Comparison of ENCODE assay signal across 10 mouse cellular contexts in genomic region chr2:174008350-174009218, GRCm38 (mm10).
DNase-seq lines count a peak whose midpoint lies in the region; ATAC-seq lines count a peak whose summit lies in the region.
"Had no signal": no experiment of that assay in that cellular context is flagged by ENCODE, and none has a peak within 500 bp of the region (broad histone marks: within the 10 kb centered on the region; RNA-seq: fewer than 3 reads in every experiment).

No protein-coding gene starts in this region.

- no peak overlapping the region for H3K4me3 ChIP-seq in heart, embryonic 11.5 days (ENCODE audit: low read depth, low read length)
- H3K4me3 ChIP-seq in embryonic facial prominence, embryonic 11.5 days (ENCODE audit: low read depth, low read length), result no peak overlapping the region
- H3K4me3 ChIP-seq in hindbrain, embryonic 13.5 days, result no peak overlapping the region
- H3K4me3 ChIP-seq in neural tube, embryonic 11.5 days (ENCODE audit: low read depth, low read length), result no peak overlapping the region

- H3K9ac ChIP-seq in heart, embryonic 11.5 days (ENCODE audit: low read depth, low read length), result no peak overlapping the region
- no peak overlapping the region for H3K9ac ChIP-seq in embryonic facial prominence, embryonic 11.5 days (replicated peaks; ENCODE audit: low read length)
- peak overlapping the region; percentile 25 for H3K9ac ChIP-seq in hindbrain, embryonic 13.5 days
- H3K9ac ChIP-seq in neural tube, embryonic 11.5 days (ENCODE audit: low read length), result peak overlapping the region; percentile 23; the same call in 1 of the 2 replicates
- H3K9ac ChIP-seq: liver, embryonic 14.5 days had no signal

- peaks cover 3% of the 10 kb centered on the region; the same call in 1 of the 2 replicates for H3K9me3 ChIP-seq in heart, embryonic 11.5 days (replicated peaks; ENCODE audit: control insufficient read depth, low read length)
- no peaks in the 10 kb centered on the region; the same call in 1 of the 2 replicates for H3K9me3 ChIP-seq in embryonic facial prominence, embryonic 11.5 days (replicated peaks; ENCODE audit: control insufficient read depth, low read length)
- peaks cover 9% of the 10 kb centered on the region; the same call in 1 of the 2 replicates for H3K9me3 ChIP-seq in hindbrain, embryonic 13.5 days
- no peaks in the 10 kb centered on the region for H3K9me3 ChIP-seq in neural tube, embryonic 11.5 days (ENCODE audit: control insufficient read depth, low read length)

- peaks cover 2% of the 10 kb centered on the region; the same call in 1 of the 2 replicates for H3K4me1 ChIP-seq in heart, embryonic 11.5 days (ENCODE audit: control insufficient read depth, insufficient read depth, low read length)
- H3K4me1 ChIP-seq in embryonic facial prominence, embryonic 11.5 days (ENCODE audit: control insufficient read depth, insufficient read depth, low read length), result no peaks in the 10 kb centered on the region
- peaks cover 16% of the 10 kb centered on the region for H3K4me1 ChIP-seq in hindbrain, embryonic 13.5 days (replicated peaks)
- peaks cover 20% of the 10 kb centered on the region for H3K4me1 ChIP-seq in neural tube, embryonic 11.5 days (ENCODE audit: control insufficient read depth, insufficient read depth, low read length)

- DNase-seq in heart, postnatal 14 days, result peak; percentile 21 to 32
- peak; percentile 63 for DNase-seq in embryonic facial prominence, embryonic 11.5 days (ENCODE audit: low spot score)
- DNase-seq in neural tube, embryonic 11.5 days (ENCODE audit: low spot score), result peak; percentile 69
- no peak for DNase-seq in left cerebral cortex, adult 9 months (ENCODE audit: low spot score in 2 of 2)
- DNase-seq in thymus, postnatal 4 days, result no peak
- DNase-seq: cerebellum, adult 9-11 months had no signal

- 60% methylated on average over 19 of the region's 19 CpGs for WGBS in heart, embryonic 11.5 days (ENCODE audit: insufficient replicate concordance)
- 40% methylated on average over 19 of the region's 19 CpGs for WGBS in embryonic facial prominence, embryonic 11.5 days
- 21% methylated on average over 19 of the region's 19 CpGs for WGBS in hindbrain, embryonic 13.5 days
- 10% methylated on average over 19 of the region's 19 CpGs for WGBS in neural tube, embryonic 11.5 days

- ATAC-seq in heart, embryonic 11.5 days (replicated peaks; ENCODE audit: insufficient number of reproducible peaks, low FRiP score, low TSS enrichment), result no peak
- peak; percentile 78 for ATAC-seq in embryonic facial prominence, embryonic 11.5 days (replicated peaks; ENCODE audit: insufficient number of reproducible peaks, low FRiP score, low TSS enrichment, low read depth)
- ATAC-seq in hindbrain, embryonic 13.5 days (ENCODE audit: low FRiP score), result peak; percentile 50
- ATAC-seq in neural tube, embryonic 11.5 days (ENCODE audit: insufficient read depth, low FRiP score, low TSS enrichment), result peak; percentile 69
- ATAC-seq in inflammation-experienced regulatory T-cells, adult 6 months, result no peak

- H3K27ac ChIP-seq in heart, embryonic 11.5 days (ENCODE audit: low read depth, low read length), result no peak overlapping the region
- H3K27ac ChIP-seq in embryonic facial prominence, embryonic 11.5 days (replicated peaks; ENCODE audit: low read depth, low read length), result peak overlapping the region; percentile 41; the same call in 1 of the 2 replicates
- peak overlapping the region; percentile 52; the same call in 1 of the 2 replicates for H3K27ac ChIP-seq in hindbrain, embryonic 13.5 days
- H3K27ac ChIP-seq in neural tube, embryonic 11.5 days (ENCODE audit: low read depth, low read length), result peak overlapping the region; percentile 79
- H3K27ac ChIP-seq: liver, embryonic 14.5 days had no signal

- no peak overlapping the region; the same call in 1 of the 2 replicates for H3K4me2 ChIP-seq in heart, embryonic 11.5 days
- no peak overlapping the region for H3K4me2 ChIP-seq in embryonic facial prominence, embryonic 11.5 days (ENCODE audit: low read depth, low read length)
- no peak overlapping the region for H3K4me2 ChIP-seq in hindbrain, embryonic 13.5 days
- no peak overlapping the region for H3K4me2 ChIP-seq in neural tube, embryonic 11.5 days (ENCODE audit: low read depth)

- H3K36me3 ChIP-seq in heart, embryonic 11.5 days (ENCODE audit: control insufficient read depth, insufficient read depth, low read length), result no peaks in the 10 kb centered on the region
- no peaks in the 10 kb centered on the region for H3K36me3 ChIP-seq in embryonic facial prominence, embryonic 11.5 days (replicated peaks; ENCODE audit: control insufficient read depth, insufficient read depth, low read depth, low read length)
- no peaks in the 10 kb centered on the region for H3K36me3 ChIP-seq in hindbrain, embryonic 13.5 days
- no peaks in the 10 kb centered on the region for H3K36me3 ChIP-seq in neural tube, embryonic 11.5 days (ENCODE audit: control insufficient read depth, insufficient read depth, low read length)

- 0 out of 2 replicates have a peak, but pooled peaks cover 2% of the 10 kb centered on the region for H3K27me3 ChIP-seq in heart, embryonic 11.5 days (ENCODE audit: control insufficient read depth, insufficient read depth, low read length)
- H3K27me3 ChIP-seq in embryonic facial prominence, embryonic 11.5 days (ENCODE audit: control insufficient read depth, insufficient read depth, low read length), result no peaks in the 10 kb centered on the region
- no peaks in the 10 kb centered on the region for H3K27me3 ChIP-seq in hindbrain, embryonic 13.5 days
- H3K27me3 ChIP-seq in neural tube, embryonic 11.5 days (ENCODE audit: control insufficient read depth, insufficient read depth, low read length), result no peaks in the 10 kb centered on the region

- intact Hi-C loops in heart, postnatal 14 days (cut with DNase I), result no loop called here

Comparison
In these comparisons a context has a peak if more than half of its experiments do, and no peak if none do; other contexts are left out.
1. DNase-seq: peak in heart, postnatal 14 days (2 of 2), embryonic facial prominence, embryonic 11.5 days (single experiment) and neural tube, embryonic 11.5 days (single experiment); none in left cerebral cortex, adult 9 months (0 of 2) and thymus, postnatal 4 days (single experiment).
2. ATAC-seq: peak in embryonic facial prominence, embryonic 11.5 days (single experiment), hindbrain, embryonic 13.5 days (single experiment) and neural tube, embryonic 11.5 days (single experiment); none in heart, embryonic 11.5 days (single experiment) and inflammation-experienced regulatory T-cells, adult 6 months (single experiment).
3. H3K9ac ChIP-seq: peak in hindbrain, embryonic 13.5 days (single experiment) and neural tube, embryonic 11.5 days (single experiment); none in heart, embryonic 11.5 days (single experiment) and embryonic facial prominence, embryonic 11.5 days (single experiment).